Mouse (Mus musculus): ENCODE measurements around the gene Slc25a29. TPM values are rescaled to one million over a fixed set of nuclear protein-coding genes. Genes with fewer than 3 reads are reported as not detected.

Slc25a29 gene
- total RNA-seq, 2 experiments from 2014 or later, result 13.2 to 14.4 TPM

DNA sequence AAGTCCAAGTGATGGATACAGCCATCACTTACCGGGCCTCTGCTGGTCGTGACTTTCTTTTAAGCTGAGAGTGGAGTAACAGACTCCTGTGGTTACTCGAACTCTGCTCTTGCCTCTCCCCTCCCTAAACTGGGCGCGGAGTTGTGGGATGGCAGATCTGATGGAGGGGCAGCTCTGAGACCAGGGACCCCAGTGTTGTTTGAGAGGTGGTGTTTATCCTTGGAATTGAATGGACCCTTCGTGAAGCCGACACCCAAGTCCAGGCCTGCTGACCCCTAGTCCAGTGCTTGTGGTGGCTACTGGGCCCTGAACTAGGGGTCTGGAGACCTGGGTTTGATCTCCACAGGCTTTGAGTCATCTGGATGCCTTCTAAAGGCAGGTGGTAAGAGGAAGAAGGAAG is 1.0 kb upstream of the Slc25a29 start:
- DNase-seq (ENCODE audit: extremely low spot score in 1 of 2, low spot score in 2 of 2), result peak in 1 of 2 experiments; percentile 26

DNA sequence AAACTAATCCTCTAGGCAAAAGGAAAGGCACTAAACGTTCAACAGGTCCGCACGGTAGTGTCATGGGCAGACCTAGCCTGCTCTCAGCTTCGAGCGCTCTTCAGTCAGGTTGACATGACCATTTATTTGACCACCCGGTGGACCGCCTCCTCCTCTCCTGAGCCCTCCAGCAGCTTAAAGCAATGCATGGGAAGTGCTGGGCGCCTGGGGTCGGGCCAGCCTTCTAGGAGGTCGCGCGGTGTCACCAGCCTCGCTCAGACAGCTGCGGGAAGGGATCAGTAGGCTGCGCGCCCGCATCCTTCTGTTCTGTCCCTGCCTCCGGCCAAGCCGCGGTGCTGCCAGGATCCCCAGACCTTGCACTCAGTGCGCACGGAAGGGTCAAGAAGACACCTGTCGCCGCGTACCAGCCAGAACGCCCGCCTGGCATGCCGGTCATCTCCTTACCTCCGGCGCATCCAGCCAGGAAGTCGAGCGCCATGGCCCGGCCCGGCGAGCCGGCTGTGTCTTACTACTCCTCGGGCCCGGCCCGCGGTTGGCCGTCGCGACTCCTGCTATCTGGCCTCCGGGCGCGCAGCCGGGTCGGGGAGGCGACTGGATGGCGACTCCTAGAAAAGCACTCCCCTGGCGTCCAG is 359 bp downstream of the Slc25a29 start:
- no peak for DNase-seq (ENCODE audit: extremely low spot score in 1 of 2, low spot score in 2 of 2)
- intact Hi-C loops (cut with DNase I), result loop anchor here (5.0 kb wide), 1 partner anchor 43 kb away; the partner anchor contains the start of gene Yy1

More for the DNA sequence above, 1.0 kb upstream of the Slc25a29 start:
- intact Hi-C loops (cut with DNase I), result loop anchor here (5.0 kb wide), 1 partner anchor 44 kb away; the partner anchor contains the start of gene Yy1

DNA sequence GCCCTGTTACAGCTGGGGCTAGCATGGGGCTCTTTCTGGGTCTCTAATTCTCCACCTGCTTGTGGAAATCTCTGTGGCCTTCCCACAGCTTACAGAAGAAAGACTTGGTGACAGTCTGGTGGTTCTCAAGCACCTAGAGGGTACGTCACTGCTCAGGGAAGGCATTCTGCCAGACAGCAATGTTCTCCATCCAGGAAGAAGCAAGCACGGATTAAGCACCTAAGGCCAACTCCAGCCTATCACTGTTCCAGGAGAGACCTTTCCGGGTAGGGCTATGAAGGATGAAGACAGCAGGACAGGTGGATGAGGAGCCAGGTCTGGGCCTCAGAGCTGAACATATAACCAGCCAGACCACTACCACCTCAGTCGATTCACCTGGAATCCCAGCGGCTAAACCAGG is 897 bp downstream of the Slc25a29 start:
- intact Hi-C loops (cut with DNase I), result loop anchor here (5.0 kb wide), 1 partner anchor 42 kb away; the partner anchor contains the start of gene Yy1

DNA sequence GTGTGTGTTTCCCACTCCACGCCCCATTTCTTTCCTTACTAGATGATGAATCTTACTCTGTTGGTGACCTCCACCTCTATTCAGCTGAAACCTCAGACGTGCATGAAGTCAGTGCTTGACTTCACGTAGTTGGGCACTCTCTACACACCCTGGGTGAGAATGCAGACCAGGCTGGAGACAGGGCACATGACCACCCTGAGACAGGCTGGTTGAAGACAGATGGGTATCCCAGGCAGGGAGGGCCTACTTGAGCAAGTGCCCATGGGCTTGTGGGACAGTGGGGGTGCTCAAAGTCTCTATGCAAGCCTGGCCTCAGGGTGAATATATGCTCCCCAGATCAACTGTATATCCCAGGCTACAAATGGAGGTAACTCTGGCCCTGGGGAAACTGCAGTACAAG is 1.3 kb downstream of the Slc25a29 start:
- intact Hi-C loops (cut with DNase I), result no loop called here

More for the DNA sequence above, 897 bp downstream of the Slc25a29 start:
- DNase-seq (ENCODE audit: extremely low spot score in 1 of 2, low spot score in 2 of 2), result peak in 1 of 2 experiments; percentile 28

DNA sequence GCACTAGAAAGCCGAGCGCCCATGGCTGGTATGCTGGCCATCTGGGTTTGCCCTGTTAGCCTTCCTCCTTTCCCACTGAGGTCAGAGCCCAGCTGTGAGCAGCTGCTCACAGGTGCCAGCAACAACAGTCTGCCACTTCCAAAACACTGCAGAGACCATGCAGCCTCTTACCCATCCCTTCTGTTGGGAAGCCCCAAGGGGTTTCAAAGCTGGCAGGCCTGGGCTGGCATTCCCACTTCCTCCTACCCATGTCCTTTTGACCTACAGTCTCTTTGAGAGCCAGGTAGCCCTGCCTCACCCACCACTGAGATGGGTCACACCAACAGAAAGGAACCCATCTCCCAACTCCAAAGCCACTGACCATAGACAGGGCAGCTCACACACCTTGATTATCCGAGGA is 2.3 kb downstream of the Slc25a29 start:
- peak in 1 of 2 experiments; percentile 11 for DNase-seq (ENCODE audit: extremely low spot score in 1 of 2, low spot score in 2 of 2)
- intact Hi-C loops (cut with DNase I), result no loop called here

More for the DNA sequence above, 1.3 kb downstream of the Slc25a29 start:
- DNase-seq (ENCODE audit: extremely low spot score in 1 of 2, low spot score in 2 of 2), result peak in 1 of 2 experiments; percentile 14

DNA sequence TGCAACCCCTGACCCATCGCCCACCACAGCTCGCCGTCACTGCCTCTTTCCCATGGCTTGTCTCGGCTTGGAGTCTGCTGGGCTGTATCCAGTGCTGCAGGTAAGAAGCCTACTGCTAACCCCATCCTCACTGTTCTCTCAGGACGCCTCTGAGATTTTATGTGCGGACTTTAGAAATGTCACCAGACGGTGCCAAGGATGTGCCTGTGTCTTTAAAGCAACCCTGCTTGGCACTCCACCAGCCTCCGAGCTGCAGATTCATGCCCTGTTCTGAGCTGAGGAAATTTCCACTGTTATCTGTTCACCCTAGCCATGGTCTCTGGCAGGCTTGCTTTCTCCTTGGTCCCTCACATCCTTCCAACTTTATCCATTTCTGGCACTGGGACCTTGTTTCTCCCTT is 2.8 kb downstream of the Slc25a29 start:
- peak in 1 of 2 experiments; percentile 27 for DNase-seq (ENCODE audit: extremely low spot score in 1 of 2, low spot score in 2 of 2)
- intact Hi-C loops (cut with DNase I), result no loop called here

DNA sequence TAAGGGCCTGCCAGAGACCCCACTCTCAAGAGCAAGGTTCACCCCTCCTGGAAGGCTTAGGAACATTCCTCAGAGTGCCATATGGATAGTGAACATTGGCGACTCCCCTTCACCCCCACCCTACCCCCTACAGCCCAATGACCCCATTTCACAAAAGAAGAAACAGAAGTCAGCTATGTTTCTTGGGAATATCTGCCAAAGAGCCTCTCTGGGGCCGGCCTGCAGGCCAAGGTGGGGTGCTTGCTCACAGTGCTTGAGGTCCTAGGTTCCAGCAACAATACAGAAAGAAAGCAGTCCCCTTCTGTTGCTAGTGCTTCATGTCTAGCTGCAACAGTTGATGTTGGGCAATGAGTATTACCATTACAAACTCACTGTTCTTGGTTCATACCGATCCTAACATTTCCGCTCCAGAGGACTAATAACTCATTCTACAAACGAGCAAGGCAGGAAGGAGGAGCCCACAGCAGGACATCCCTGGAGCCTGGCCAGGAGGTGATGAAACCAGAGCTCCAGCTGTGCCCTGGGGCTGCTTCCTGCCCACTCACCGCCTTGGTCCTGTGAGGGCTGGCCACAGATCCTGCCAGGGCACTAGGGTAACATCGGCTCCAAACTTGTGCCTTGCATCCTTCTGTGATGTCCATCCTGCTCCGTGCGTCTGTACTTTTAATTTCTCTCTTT is 3.6 kb downstream of the Slc25a29 start:
- intact Hi-C loops (cut with DNase I), result no loop called here
- DNase-seq (ENCODE audit: extremely low spot score in 1 of 2, low spot score in 2 of 2), result peak in 1 of 2 experiments; percentile 86

DNA sequence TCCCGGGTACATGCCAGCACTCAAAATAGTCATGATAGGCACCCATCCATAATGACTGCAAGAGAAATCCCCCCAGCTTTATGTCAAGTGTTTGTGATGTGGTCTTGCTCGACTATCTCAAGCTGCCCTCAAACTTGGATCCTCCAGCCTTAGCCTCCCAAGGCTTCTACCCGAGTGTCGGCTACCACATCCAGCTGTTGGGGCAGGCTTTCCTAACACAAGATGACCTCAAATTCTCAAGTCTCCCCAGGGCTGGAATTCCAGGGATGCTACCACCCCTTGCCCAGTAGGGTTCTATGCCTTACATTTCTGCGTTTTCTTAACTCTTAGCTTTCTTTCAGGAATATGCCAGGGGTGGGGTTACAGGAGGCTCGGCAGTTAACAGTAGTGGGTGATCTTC is 5.3 kb downstream of the Slc25a29 start:
- DNase-seq (ENCODE audit: extremely low spot score in 1 of 2, low spot score in 2 of 2), result no peak
- intact Hi-C loops (cut with DNase I), result no loop called here

DNA sequence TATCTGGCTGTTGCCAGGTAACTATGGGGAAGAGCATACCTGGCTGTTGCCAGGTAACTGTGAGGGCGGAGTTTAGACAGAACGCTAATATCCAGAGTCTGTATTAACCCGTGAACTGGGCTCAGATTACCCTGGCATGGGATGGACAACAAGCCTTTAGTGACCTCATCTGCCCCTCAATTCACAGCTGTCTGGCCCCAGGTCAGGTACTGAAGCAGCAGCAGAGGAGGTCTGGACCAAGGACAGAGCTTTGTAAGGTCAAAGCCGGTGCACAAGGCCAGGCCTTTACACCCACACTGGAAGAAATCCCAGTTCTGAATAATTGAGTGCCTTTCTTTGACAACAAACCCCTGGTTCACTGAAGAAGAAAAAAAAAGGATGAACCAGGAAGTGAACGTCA is 6.0 kb downstream of the Slc25a29 start:
- intact Hi-C loops (cut with DNase I), result no loop called here

DNA sequence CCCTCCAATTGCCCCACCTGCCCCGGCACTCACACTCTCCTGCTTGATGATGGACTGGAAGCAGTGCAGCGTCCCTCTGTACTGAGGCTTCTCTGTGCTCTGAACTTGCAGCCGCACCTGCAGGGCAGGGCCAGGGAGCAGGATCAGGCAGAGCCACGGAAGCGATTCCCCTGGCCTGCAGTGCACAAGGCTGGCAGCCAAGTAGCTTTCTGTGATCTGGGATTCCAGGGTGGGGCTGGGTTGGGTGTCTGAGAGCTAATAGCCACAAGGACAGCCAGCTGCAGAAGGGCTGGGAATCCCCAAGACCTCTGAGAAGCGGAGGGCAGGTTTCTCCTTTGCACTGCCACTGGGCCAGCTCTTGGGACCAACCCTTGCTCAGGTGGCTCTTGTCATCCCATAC is 8.0 kb downstream of the Slc25a29 start:
- DNase-seq (ENCODE audit: extremely low spot score in 1 of 2, low spot score in 2 of 2), result no peak
- intact Hi-C loops (cut with DNase I), result no loop called here

More for the DNA sequence above, 6.0 kb downstream of the Slc25a29 start:
- no peak for DNase-seq (ENCODE audit: extremely low spot score in 1 of 2, low spot score in 2 of 2)

DNA sequence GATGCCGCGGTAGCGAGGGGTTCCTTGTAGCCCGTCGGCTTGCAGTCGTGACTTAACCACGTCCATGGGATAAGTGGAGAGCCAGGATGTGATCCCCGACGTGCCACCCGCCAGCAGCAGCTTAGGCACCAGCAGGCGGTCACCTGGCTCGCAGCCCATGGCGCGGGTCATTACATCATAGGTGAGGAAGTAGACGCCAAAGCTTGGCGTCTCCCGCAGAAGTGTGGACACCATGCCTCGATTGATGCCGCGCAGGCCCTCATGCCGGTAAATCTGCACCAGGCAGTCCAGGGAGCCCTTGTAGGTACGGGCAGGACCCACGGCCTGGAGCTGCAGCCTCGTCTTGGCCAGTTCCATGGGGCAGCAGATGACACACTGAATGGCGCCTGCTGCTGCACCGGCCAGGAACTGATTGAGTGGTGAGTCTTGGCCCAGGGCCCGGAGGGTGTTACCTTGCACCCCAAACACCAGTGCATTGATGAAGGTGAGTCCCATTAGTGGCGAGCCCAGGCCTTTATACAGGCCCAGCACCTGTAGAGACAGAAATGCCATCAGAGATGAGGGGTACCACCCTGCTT is 8.6 kb downstream of the Slc25a29 start:
- DNase-seq (ENCODE audit: extremely low spot score in 1 of 2, low spot score in 2 of 2), result no peak
- intact Hi-C loops (cut with DNase I), result no loop called here

DNA sequence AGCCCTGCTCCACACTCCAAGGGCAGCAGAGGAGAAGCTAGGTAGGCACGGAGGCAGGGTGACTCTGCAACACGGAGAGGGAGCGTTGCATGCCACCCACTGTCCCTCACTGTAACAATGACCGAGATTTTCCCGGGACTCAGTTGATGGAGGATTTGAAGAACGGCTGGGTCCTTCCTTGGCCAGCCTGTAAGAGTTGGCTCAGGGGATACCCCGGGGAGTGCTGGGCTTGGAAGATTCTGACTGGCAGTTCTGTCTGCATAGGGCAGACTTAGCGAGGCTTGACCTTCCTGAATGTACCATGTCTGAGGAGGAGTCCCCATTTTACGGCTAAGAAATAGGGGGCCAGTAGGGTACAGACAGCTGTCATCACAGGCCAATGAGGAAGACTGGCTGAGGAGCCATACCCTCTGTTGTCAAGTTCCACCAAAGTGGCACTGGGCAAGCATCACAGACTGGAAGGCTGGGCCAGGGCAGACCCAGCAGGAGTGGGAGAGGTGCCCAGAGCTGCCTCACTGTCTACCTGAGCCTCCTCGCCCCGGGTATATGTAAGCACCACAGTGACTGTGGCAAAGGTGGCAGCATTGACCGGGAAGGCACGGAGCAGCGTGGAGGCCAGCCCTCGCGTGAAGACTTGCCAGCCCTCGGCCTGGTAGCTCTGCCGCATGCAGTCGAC is 9.3 kb downstream of the Slc25a29 start:
- intact Hi-C loops (cut with DNase I), result no loop called here
- DNase-seq (ENCODE audit: extremely low spot score in 1 of 2, low spot score in 2 of 2), result no peak

DNA sequence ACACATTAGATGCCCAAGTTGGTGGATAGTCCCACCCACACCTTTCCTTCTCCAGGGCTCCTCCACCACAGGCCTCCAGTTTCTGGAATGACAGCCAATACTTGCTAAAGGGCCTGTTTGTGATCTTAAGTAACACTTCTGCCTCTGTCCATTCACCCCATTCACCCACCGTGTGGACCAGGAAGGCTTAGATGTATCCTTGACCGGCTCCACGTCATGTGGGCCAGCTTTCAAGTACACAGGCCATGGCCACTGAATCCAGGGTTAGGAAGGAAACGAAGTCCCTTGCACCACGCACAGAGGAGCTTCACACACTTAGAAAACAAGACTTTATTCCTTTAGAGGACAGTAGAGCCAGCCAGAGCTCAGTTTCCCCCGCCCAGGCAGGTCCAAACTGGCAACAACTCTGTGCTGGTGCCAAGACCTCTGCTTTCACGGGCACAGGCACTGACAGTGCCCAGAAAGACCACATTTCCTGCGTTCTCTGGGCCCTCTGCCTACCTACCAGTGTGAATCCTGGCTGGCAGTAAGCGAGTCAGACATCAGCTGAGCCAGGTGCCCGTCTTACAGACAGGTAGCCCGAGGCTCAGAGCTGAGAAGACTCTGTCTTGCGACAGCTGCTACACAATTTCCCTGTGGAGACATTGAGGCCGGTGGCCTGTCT is 10.0 kb downstream of the Slc25a29 start:
- no peak for DNase-seq (ENCODE audit: extremely low spot score in 1 of 2, low spot score in 2 of 2)
- intact Hi-C loops (cut with DNase I), result no loop called here

DNA sequence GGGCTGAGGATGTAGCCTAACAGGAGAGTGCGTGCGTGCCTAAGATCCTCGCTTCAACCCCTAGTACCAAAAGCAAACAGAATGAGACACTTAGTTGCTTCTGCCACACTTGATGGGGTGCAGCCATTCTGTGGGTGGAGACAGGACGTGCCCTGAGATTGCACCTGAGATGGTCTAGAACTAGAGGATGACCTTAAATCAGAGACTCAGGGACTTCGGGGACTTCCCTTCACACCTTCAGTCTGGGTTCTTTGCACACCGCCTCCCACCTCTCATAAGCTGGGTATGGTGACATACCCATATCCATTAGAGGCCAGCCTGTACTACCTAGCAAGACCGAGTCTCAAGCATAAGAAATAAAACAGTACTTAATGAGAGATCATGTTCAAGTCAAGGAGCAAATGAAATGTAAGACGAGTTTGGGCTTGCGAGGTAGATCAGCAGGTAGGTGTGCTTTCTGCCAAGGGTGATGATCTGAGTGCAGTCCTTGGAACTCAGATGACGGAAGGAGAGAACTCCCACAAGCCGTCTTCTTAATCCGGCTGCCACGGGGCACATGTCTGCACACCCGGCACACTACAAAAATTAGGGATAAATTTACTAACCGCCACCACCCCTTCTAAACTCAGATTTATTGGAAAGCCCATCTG is 11.3 kb downstream of the Slc25a29 start:
- no peak for DNase-seq (ENCODE audit: extremely low spot score in 1 of 2, low spot score in 2 of 2)
- intact Hi-C loops (cut with DNase I), result no loop called here

DNA sequence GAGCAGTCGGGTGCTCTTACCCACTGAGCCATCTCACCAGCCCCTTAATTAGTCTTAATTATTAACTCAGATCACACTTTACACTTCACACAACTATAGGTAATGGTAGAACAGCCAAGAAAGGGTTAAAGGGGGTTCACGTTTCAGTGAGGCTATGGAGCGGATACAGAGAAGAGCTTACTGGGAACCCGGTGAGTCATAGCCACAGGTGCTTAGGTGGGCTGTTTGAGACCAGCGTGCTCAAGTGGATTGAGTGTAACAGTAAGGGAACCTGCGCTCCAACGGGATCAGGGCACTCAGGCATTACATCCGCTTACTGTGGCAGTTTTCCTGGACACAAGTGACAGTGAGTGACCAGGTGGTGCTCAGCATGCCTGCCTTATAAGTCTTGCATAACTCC is 12.6 kb downstream of the Slc25a29 start:
- DNase-seq (ENCODE audit: extremely low spot score in 1 of 2, low spot score in 2 of 2), result no peak
- intact Hi-C loops (cut with DNase I), result no loop called here

DNA sequence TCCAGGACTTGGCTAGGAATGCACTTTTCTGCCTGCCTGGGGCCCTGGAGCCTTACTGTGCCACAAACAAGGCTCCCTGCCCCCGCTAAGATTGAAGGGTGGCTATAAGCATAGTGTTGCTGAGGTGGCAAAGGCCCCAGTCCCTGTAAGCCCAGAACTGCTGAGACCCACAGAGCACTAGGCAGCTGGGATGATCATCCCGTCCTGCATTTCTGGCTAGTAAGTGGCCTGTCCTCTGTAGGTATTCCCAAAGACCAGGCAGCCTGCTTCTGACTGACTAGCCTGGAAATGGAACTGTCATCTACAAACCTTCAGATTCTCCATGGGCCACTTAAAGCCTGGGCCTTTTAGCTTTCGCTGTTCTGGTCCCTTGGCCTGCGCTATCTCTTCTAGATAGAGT is 15.2 kb downstream of the Slc25a29 start:
- DNase-seq (ENCODE audit: extremely low spot score in 1 of 2, low spot score in 2 of 2), result no peak
- intact Hi-C loops (cut with DNase I), result no loop called here

DNA sequence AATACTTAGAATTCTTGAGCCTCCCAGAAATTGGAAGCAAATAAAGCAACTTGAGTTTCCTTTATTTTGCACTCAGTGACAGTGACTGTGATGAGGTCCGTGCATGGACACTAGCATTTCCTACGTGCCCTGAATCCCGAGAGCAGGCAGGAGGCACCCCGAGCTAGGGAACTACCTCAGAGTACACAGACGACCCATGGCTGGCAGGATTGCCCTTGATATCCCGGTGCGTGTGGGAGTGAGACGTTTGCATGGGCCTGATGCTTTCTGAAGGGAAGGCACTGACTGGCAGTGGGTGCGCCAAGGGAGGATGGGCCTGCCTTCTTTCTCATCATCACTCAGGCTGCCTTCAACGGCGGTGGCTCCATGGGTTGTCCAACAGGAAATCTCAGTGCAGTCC is 19.1 kb downstream of the Slc25a29 start:
- DNase-seq (ENCODE audit: extremely low spot score in 1 of 2, low spot score in 2 of 2), result no peak
- intact Hi-C loops (cut with DNase I), result no loop called here

DNA sequence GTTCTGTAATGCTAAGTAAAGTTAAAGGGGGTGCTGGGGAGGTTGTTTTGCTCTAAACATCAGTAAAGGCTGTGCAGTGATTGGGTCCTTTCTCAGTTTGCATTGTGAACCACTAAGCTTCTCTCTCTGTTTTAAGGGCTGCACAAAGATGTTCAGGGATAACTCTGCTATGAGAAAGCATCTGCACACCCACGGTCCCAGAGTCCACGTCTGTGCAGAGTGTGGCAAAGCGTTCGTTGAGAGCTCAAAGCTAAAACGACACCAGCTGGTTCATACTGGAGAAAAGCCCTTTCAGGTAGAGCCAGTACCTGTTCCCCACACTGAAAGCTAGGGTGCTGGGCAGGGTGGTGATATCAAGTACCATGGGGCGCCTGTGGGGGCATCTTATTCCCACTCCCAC is 21.2 kb downstream of the Slc25a29 start:
- DNase-seq (ENCODE audit: extremely low spot score in 1 of 2, low spot score in 2 of 2), result no peak
- intact Hi-C loops (cut with DNase I), result no loop called here

Measured in left cerebral cortex, postnatal 10 days (tissue).